Mouse (Mus musculus): Measurements from ENCODE around the gene Map3k20. TPM values are rescaled to one million over a fixed set of nuclear protein-coding genes. Genes with fewer than 3 reads are reported as not detected.

Map3k20 gene
- polyA plus RNA-seq, 1 experiment from 2014 or later, result 62.5 TPM

DNA sequence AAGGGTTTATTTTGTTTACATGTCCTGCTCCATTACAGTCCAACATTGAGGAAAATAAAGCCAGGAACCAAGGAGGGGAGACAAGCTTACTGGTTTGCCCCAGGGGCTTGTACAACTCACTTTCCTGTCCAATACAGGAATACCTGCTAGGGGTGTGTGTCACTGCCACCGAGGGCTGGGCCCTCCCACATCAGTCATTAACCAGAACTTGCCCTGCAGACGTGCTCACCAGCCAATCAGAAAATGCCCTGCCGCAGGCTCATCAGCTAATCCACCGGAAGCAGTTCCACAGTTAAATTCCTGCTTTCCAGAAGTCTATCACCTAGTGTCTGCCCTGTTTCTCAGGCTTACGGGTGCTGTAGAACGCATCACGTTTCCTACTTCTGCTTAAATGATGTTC is 206.2 kb downstream of the Map3k20 start:
- Histone ChIP-seq H3K27ac (ENCODE audit: low read depth, low read length) (no peak overlapping the region), H3K36me3 (ENCODE audit: control insufficient read depth, insufficient read depth, low read length) (0 out of 2 replicates have a peak, but pooled peaks cover 6% of the 10 kb centered on the region), H3K9me3 (replicated peaks; ENCODE audit: control insufficient read depth, low read length) (no peaks in the 10 kb centered on the region), H3K4me1 (ENCODE audit: control insufficient read depth, insufficient read depth, low read length) (no peaks in the 10 kb centered on the region), H3K9ac (ENCODE audit: low read depth, low read length) (no peak overlapping the region), H3K4me2 (no peak overlapping the region), H3K27me3 (ENCODE audit: control insufficient read depth, insufficient read depth, low read length) (no peaks in the 10 kb centered on the region), H3K4me3 (ENCODE audit: low read depth, low read length) (no peak overlapping the region)
- no peak for ATAC-seq (replicated peaks; ENCODE audit: insufficient number of reproducible peaks, low FRiP score, low TSS enrichment)
- 50% methylated on average over 7 of the region's 7 CpGs for WGBS (ENCODE audit: insufficient replicate concordance)

Other genes with a start within 250 kb of the Map3k20 start
- gene Cdca7, start 190.5 kb downstream of the Map3k20 start, polyA plus RNA-seq (2014; fragmentation: Nextera tagmentation; extraction: Ambion mirVana), result 61.8 and 64.3 TPM in 2 replicates

All from heart, embryonic 11.5 days (tissue).